Mouse (Mus musculus): ENCODE measurements around the gene Wwox. TPM values are rescaled to one million over a fixed set of nuclear protein-coding genes. Genes with fewer than 3 reads are reported as not detected.

The Wwox gene
- polyA plus RNA-seq, 1 experiment = not detected

- 78% methylated on average over 1 of the region's 1 CpGs for WGBS
- no peak overlapping the region for H3K4me3 ChIP-seq (ENCODE audit: insufficient read depth, low read depth, low read length)
- H3K27ac ChIP-seq (ENCODE audit: insufficient read depth, low read depth, low read length) = no peak overlapping the region
- no peaks in the 10 kb centered on the region; the same call in 1 of the 2 replicates for H3K4me1 ChIP-seq (ENCODE audit: control insufficient read depth, insufficient read depth, low read length)
- no peak for TF ChIP-seq CTCF (IDR thresholded peaks at IDR 0.05; ENCODE audit: insufficient read depth, low read depth, low read length)
- no peak for TF ChIP-seq POLR2A (IDR thresholded peaks at IDR 0.05; ENCODE audit: insufficient read depth, low read depth, low read length)
These were observed 896.9 kb downstream of the Wwox start for GRCm38 (mm10) chr8:115336361-115336760.

- H3K4me3 ChIP-seq (ENCODE audit: insufficient read depth, low read depth, low read length) = no peak overlapping the region
- H3K27ac ChIP-seq (ENCODE audit: insufficient read depth, low read depth, low read length) = no peak overlapping the region
- H3K4me1 ChIP-seq (ENCODE audit: control insufficient read depth, insufficient read depth, low read length) = no peaks in the 10 kb centered on the region
- TF ChIP-seq CTCF (IDR thresholded peaks at IDR 0.05; ENCODE audit: insufficient read depth, low read depth, low read length) (no peak), POLR2A (IDR thresholded peaks at IDR 0.05; ENCODE audit: insufficient read depth, low read depth, low read length) (no peak)
- WGBS = 42% methylated on average over 6 of the region's 6 CpGs
These were observed 909.2 kb downstream of the Wwox start for GRCm38 (mm10) chr8:115348704-115349103.

GRCm38 (mm10) chr8:115350707-115351106 is 911.3 kb downstream of the Wwox start:
- Histone ChIP-seq H3K4me1 (ENCODE audit: control insufficient read depth, insufficient read depth, low read length) (no peaks in the 10 kb centered on the region), H3K4me3 (ENCODE audit: insufficient read depth, low read depth, low read length) (no peak overlapping the region), H3K27ac (ENCODE audit: insufficient read depth, low read depth, low read length) (no peak overlapping the region)
- WGBS = 65% methylated on average over 6 of the region's 6 CpGs
- no peak for TF ChIP-seq CTCF (IDR thresholded peaks at IDR 0.05; ENCODE audit: insufficient read depth, low read depth, low read length)
- TF ChIP-seq POLR2A (IDR thresholded peaks at IDR 0.05; ENCODE audit: insufficient read depth, low read depth, low read length) = no peak

- TF ChIP-seq POLR2A (IDR thresholded peaks at IDR 0.05; ENCODE audit: insufficient read depth, low read depth, low read length) = no peak
- no peak for TF ChIP-seq CTCF (IDR thresholded peaks at IDR 0.05; ENCODE audit: insufficient read depth, low read depth, low read length)
- WGBS = 40% methylated on average over 16 of the region's 16 CpGs
- H3K4me1 ChIP-seq (ENCODE audit: control insufficient read depth, insufficient read depth, low read length) = no peaks in the 10 kb centered on the region
- H3K4me3 ChIP-seq (ENCODE audit: insufficient read depth, low read depth, low read length) = no peak overlapping the region
- no peak overlapping the region for H3K27ac ChIP-seq (ENCODE audit: insufficient read depth, low read depth, low read length)
These were observed 918.3 kb downstream of the Wwox start for GRCm38 (mm10) chr8:115357663-115358335.

GRCm38 (mm10) chr8:115358481-115358880 is 919.0 kb downstream of the Wwox start:
- WGBS = 92% methylated on average over 11 of the region's 11 CpGs
- TF ChIP-seq CTCF (IDR thresholded peaks at IDR 0.05; ENCODE audit: insufficient read depth, low read depth, low read length) (no peak), POLR2A (IDR thresholded peaks at IDR 0.05; ENCODE audit: insufficient read depth, low read depth, low read length) (no peak)
- H3K4me3 ChIP-seq (ENCODE audit: insufficient read depth, low read depth, low read length) = no peak overlapping the region
- no peak overlapping the region for H3K27ac ChIP-seq (ENCODE audit: insufficient read depth, low read depth, low read length)
- H3K4me1 ChIP-seq (ENCODE audit: control insufficient read depth, insufficient read depth, low read length) = no peaks in the 10 kb centered on the region

- WGBS = 81% methylated on average over 12 of the region's 12 CpGs
- TF ChIP-seq CTCF (IDR thresholded peaks at IDR 0.05; ENCODE audit: insufficient read depth, low read depth, low read length) = no peak
- no peak for TF ChIP-seq POLR2A (IDR thresholded peaks at IDR 0.05; ENCODE audit: insufficient read depth, low read depth, low read length)
These were observed 920.2 kb downstream of the Wwox start for GRCm38 (mm10) chr8:115359701-115360100.

GRCm38 (mm10) chr8:115362518-115362917 is 923.1 kb downstream of the Wwox start:
- 85% methylated on average over 7 of the region's 7 CpGs for WGBS
- no peak for TF ChIP-seq CTCF (IDR thresholded peaks at IDR 0.05; ENCODE audit: insufficient read depth, low read depth, low read length)
- TF ChIP-seq POLR2A (IDR thresholded peaks at IDR 0.05; ENCODE audit: insufficient read depth, low read depth, low read length) = no peak
- Histone ChIP-seq H3K27ac (ENCODE audit: insufficient read depth, low read depth, low read length) (no peak overlapping the region), H3K4me3 (ENCODE audit: insufficient read depth, low read depth, low read length) (no peak overlapping the region), H3K4me1 (ENCODE audit: control insufficient read depth, insufficient read depth, low read length) (no peaks in the 10 kb centered on the region)

More at GRCm38 (mm10) chr8:115359701-115360100, 920.2 kb downstream of the Wwox start:
- H3K27ac ChIP-seq (ENCODE audit: insufficient read depth, low read depth, low read length) = no peak overlapping the region
- H3K4me3 ChIP-seq (ENCODE audit: insufficient read depth, low read depth, low read length) = no peak overlapping the region
- H3K4me1 ChIP-seq (ENCODE audit: control insufficient read depth, insufficient read depth, low read length) = no peaks in the 10 kb centered on the region

GRCm38 (mm10) chr8:115374957-115375356 is 935.5 kb downstream of the Wwox start:
- WGBS = 45% methylated on average over 4 of the region's 4 CpGs

GRCm38 (mm10) chr8:115375361-115376047 is 936.0 kb downstream of the Wwox start:
- no peak for TF ChIP-seq CTCF (IDR thresholded peaks at IDR 0.05; ENCODE audit: insufficient read depth, low read depth, low read length)
- no peak for TF ChIP-seq POLR2A (IDR thresholded peaks at IDR 0.05; ENCODE audit: insufficient read depth, low read depth, low read length)
- no peak overlapping the region for H3K4me3 ChIP-seq (ENCODE audit: insufficient read depth, low read depth, low read length)
- 50% methylated on average over 8 of the region's 8 CpGs for WGBS
- no peaks in the 10 kb centered on the region; the same call in 1 of the 2 replicates for H3K4me1 ChIP-seq (ENCODE audit: control insufficient read depth, insufficient read depth, low read length)
- H3K27ac ChIP-seq (ENCODE audit: insufficient read depth, low read depth, low read length) = no peak overlapping the region

More at GRCm38 (mm10) chr8:115374957-115375356, 935.5 kb downstream of the Wwox start:
- no peak overlapping the region for H3K4me3 ChIP-seq (ENCODE audit: insufficient read depth, low read depth, low read length)
- no peak overlapping the region for H3K27ac ChIP-seq (ENCODE audit: insufficient read depth, low read depth, low read length)
- TF ChIP-seq POLR2A (IDR thresholded peaks at IDR 0.05; ENCODE audit: insufficient read depth, low read depth, low read length) (no peak), CTCF (IDR thresholded peaks at IDR 0.05; ENCODE audit: insufficient read depth, low read depth, low read length) (no peak)
- no peaks in the 10 kb centered on the region; the same call in 1 of the 2 replicates for H3K4me1 ChIP-seq (ENCODE audit: control insufficient read depth, insufficient read depth, low read length)
